Mouse (Mus musculus): ENCODE measurements around the gene Ptprz1. TPM values are rescaled to one million over a fixed set of nuclear protein-coding genes. Genes with fewer than 3 reads are reported as not detected.
A peak's percentile ranks its signal among the peaks of the same experiment; 100 is the strongest.

The Ptprz1 gene
- polyA plus RNA-seq, 1 experiment from 2014 or later, result 0.64 TPM

GRCm38 (mm10) chr6:22963374-22963773, 88.1 kb downstream of the Ptprz1 start:
- Histone ChIP-seq H3K4me2 (no peak overlapping the region), H3K4me3 (ENCODE audit: low read depth, low read length) (no peak overlapping the region), H3K9ac (ENCODE audit: low read depth, low read length) (no peak overlapping the region), H3K27ac (ENCODE audit: low read depth, low read length) (no peak overlapping the region), H3K9me3 (replicated peaks; ENCODE audit: control insufficient read depth, low read length) (no peaks in the 10 kb centered on the region), H3K27me3 (ENCODE audit: control insufficient read depth, insufficient read depth, low read length) (no peaks in the 10 kb centered on the region), H3K36me3 (ENCODE audit: control insufficient read depth, insufficient read depth, low read length) (no peaks in the 10 kb centered on the region), H3K4me1 (ENCODE audit: control insufficient read depth, insufficient read depth, low read length) (no peaks in the 10 kb centered on the region)
- 78% methylated on average over 3 of the region's 3 CpGs for WGBS (ENCODE audit: insufficient replicate concordance)
- no peak for ATAC-seq (replicated peaks; ENCODE audit: insufficient number of reproducible peaks, low FRiP score, low TSS enrichment)

GRCm38 (mm10) chr6:22968073-22968472, 92.8 kb downstream of the Ptprz1 start:
- H3K27ac ChIP-seq (ENCODE audit: low read depth, low read length), result no peak overlapping the region
- no peak for ATAC-seq (replicated peaks; ENCODE audit: insufficient number of reproducible peaks, low FRiP score, low TSS enrichment)
- no peaks in the 10 kb centered on the region for H3K27me3 ChIP-seq (ENCODE audit: control insufficient read depth, insufficient read depth, low read length)
- H3K36me3 ChIP-seq (ENCODE audit: control insufficient read depth, insufficient read depth, low read length), result no peaks in the 10 kb centered on the region
- no peak overlapping the region for H3K9ac ChIP-seq (ENCODE audit: low read depth, low read length)
- no peaks in the 10 kb centered on the region for H3K9me3 ChIP-seq (replicated peaks; ENCODE audit: control insufficient read depth, low read length)
- H3K4me3 ChIP-seq (ENCODE audit: low read depth, low read length), result no peak overlapping the region
- H3K4me2 ChIP-seq, result no peak overlapping the region
- WGBS (ENCODE audit: insufficient replicate concordance), result 48% methylated on average over 2 of the region's 2 CpGs
- H3K4me1 ChIP-seq (ENCODE audit: control insufficient read depth, insufficient read depth, low read length), result no peaks in the 10 kb centered on the region

DNA sequence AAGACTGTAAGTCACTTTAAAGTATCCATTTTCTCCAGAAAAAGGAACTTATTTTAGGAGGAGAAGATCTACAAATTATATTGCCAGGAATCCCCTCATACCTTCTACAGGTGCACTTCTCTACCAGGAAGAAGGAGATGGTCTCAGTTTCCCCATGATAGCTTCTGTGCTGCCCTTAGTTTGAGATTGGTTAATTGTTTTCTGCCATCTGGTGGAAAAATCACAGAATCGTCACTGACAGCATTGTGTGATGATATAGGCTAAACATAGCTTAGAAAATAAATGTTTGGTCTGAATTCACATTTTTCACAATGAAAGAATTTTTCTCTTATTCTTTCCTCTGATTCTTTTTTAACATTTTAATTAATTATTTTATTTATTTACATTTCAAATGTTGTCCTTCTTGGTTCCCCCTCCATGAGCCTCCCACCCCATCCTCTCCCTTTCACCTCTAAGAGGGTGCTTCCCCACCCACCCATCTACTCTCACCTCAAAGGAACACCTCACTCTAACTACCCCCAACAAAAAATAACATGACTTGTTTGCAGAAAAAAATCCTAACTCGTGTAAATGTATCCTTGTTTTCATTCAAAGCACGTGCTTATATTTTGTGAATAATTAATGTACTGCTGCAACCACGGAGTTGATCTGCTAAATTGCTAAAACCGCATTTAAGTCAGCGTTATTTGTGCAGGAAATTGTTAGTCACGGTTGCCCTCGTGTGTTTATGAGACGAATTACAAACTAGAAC, 108.6 kb downstream of the Ptprz1 start:
- Histone ChIP-seq H3K4me1 (ENCODE audit: control insufficient read depth, insufficient read depth, low read length) (no peaks in the 10 kb centered on the region), H3K4me2 (peak overlapping the region; percentile 46), H3K4me3 (ENCODE audit: low read depth, low read length) (no peak overlapping the region), H3K36me3 (ENCODE audit: control insufficient read depth, insufficient read depth, low read length) (no peaks in the 10 kb centered on the region), H3K9ac (ENCODE audit: low read depth, low read length) (no peak overlapping the region), H3K27ac (ENCODE audit: low read depth, low read length) (no peak overlapping the region), H3K27me3 (ENCODE audit: control insufficient read depth, insufficient read depth, low read length) (no peaks in the 10 kb centered on the region), H3K9me3 (replicated peaks; ENCODE audit: control insufficient read depth, low read length) (no peaks in the 10 kb centered on the region)
- 12% methylated on average over 9 of the region's 9 CpGs for WGBS (ENCODE audit: insufficient replicate concordance)
- no peak for ATAC-seq (replicated peaks; ENCODE audit: insufficient number of reproducible peaks, low FRiP score, low TSS enrichment)

- Histone ChIP-seq H3K27ac (ENCODE audit: low read depth, low read length) (no peak overlapping the region), H3K4me2 (peak overlapping the region; percentile 46), H3K4me1 (ENCODE audit: control insufficient read depth, insufficient read depth, low read length) (no peaks in the 10 kb centered on the region), H3K9me3 (replicated peaks; ENCODE audit: control insufficient read depth, low read length) (no peaks in the 10 kb centered on the region), H3K4me3 (ENCODE audit: low read depth, low read length) (no peak overlapping the region), H3K36me3 (ENCODE audit: control insufficient read depth, insufficient read depth, low read length) (no peaks in the 10 kb centered on the region), H3K9ac (ENCODE audit: low read depth, low read length) (no peak overlapping the region), H3K27me3 (ENCODE audit: control insufficient read depth, insufficient read depth, low read length) (no peaks in the 10 kb centered on the region)
- ATAC-seq (replicated peaks; ENCODE audit: insufficient number of reproducible peaks, low FRiP score, low TSS enrichment), result no peak
- 18% methylated on average over 5 of the region's 5 CpGs for WGBS (ENCODE audit: insufficient replicate concordance)
Measured at GRCm38 (mm10) chr6:22984520-22985154, 109.3 kb downstream of the Ptprz1 start.

GRCm38 (mm10) chr6:23003152-23003551, 127.8 kb downstream of the Ptprz1 start:
- ATAC-seq (replicated peaks; ENCODE audit: insufficient number of reproducible peaks, low FRiP score, low TSS enrichment), result no peak
- Histone ChIP-seq H3K9ac (ENCODE audit: low read depth, low read length) (no peak overlapping the region), H3K4me2 (no peak overlapping the region), H3K27ac (ENCODE audit: low read depth, low read length) (no peak overlapping the region), H3K27me3 (ENCODE audit: control insufficient read depth, insufficient read depth, low read length) (no peaks in the 10 kb centered on the region), H3K36me3 (ENCODE audit: control insufficient read depth, insufficient read depth, low read length) (no peaks in the 10 kb centered on the region), H3K9me3 (replicated peaks; ENCODE audit: control insufficient read depth, low read length) (no peaks in the 10 kb centered on the region), H3K4me3 (ENCODE audit: low read depth, low read length) (no peak overlapping the region), H3K4me1 (ENCODE audit: control insufficient read depth, insufficient read depth, low read length) (no peaks in the 10 kb centered on the region)
- 26% methylated on average over 3 of the region's 3 CpGs for WGBS (ENCODE audit: insufficient replicate concordance)

GRCm38 (mm10) chr6:23014988-23015613, 139.8 kb downstream of the Ptprz1 start:
- H3K9ac ChIP-seq (ENCODE audit: low read depth, low read length), result no peak overlapping the region
- no peaks in the 10 kb centered on the region for H3K9me3 ChIP-seq (replicated peaks; ENCODE audit: control insufficient read depth, low read length)
- WGBS (ENCODE audit: insufficient replicate concordance), result 62% methylated on average over 4 of the region's 4 CpGs
- H3K27me3 ChIP-seq (ENCODE audit: control insufficient read depth, insufficient read depth, low read length), result no peaks in the 10 kb centered on the region
- no peak for ATAC-seq (replicated peaks; ENCODE audit: insufficient number of reproducible peaks, low FRiP score, low TSS enrichment)
- H3K36me3 ChIP-seq (ENCODE audit: control insufficient read depth, insufficient read depth, low read length), result no peaks in the 10 kb centered on the region
- no peak overlapping the region for H3K4me2 ChIP-seq
- no peaks in the 10 kb centered on the region for H3K4me1 ChIP-seq (ENCODE audit: control insufficient read depth, insufficient read depth, low read length)
- no peak overlapping the region for H3K27ac ChIP-seq (ENCODE audit: low read depth, low read length)
- H3K4me3 ChIP-seq (ENCODE audit: low read depth, low read length), result no peak overlapping the region

DNA sequence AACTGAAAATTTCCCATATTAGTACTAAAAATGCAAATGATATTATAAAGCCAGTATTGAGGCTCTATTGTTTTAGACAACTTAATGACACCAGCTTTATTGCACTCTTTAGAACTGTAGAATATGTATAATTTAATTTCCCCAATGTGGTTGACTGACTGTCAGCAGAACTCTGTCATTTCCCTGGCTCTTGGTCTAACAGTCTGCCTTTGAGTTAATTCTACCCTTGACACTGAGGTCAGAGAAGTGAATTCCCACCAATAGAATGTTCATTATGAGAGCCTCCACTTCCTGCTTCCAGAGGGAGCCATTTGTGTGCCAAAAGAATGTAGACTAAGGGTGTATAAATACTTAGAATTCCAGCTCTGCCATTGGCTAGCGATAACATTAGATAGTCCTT, 152.9 kb downstream of the Ptprz1 start:
- no peak for ATAC-seq (replicated peaks; ENCODE audit: insufficient number of reproducible peaks, low FRiP score, low TSS enrichment)
- Histone ChIP-seq H3K4me1 (ENCODE audit: control insufficient read depth, insufficient read depth, low read length) (no peaks in the 10 kb centered on the region), H3K4me3 (ENCODE audit: low read depth, low read length) (no peak overlapping the region), H3K9me3 (replicated peaks; ENCODE audit: control insufficient read depth, low read length) (no peaks in the 10 kb centered on the region), H3K27me3 (ENCODE audit: control insufficient read depth, insufficient read depth, low read length) (no peaks in the 10 kb centered on the region), H3K36me3 (ENCODE audit: control insufficient read depth, insufficient read depth, low read length) (no peaks in the 10 kb centered on the region), H3K9ac (ENCODE audit: low read depth, low read length) (no peak overlapping the region), H3K27ac (ENCODE audit: low read depth, low read length) (no peak overlapping the region), H3K4me2 (no peak overlapping the region)
- 69% methylated on average over 1 of the region's 1 CpGs for WGBS (ENCODE audit: insufficient replicate concordance)

DNA sequence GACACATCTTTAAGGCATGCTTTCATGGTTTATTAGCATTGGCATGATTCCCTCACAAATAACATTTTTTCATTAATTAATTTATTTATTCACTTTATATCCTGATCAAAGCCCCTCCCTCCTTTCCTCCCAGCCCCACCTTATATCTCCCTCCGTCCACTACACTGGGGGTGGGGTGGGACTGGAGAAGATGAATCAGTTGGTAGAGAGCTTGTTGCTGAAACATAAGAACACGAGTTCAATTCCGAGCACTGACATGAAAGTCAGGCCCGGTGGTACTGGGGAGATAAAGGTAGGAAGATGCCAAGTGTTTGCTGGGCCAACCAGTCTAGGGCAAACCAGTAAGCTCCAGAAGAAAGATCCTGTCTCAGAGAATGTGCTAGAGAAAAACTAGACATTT, 173.5 kb downstream of the Ptprz1 start:
- no peak for ATAC-seq (replicated peaks; ENCODE audit: insufficient number of reproducible peaks, low FRiP score, low TSS enrichment)
- H3K27ac ChIP-seq (ENCODE audit: low read depth, low read length), result no peak overlapping the region
- no peaks in the 10 kb centered on the region for H3K4me1 ChIP-seq (ENCODE audit: control insufficient read depth, insufficient read depth, low read length)
- no peaks in the 10 kb centered on the region for H3K27me3 ChIP-seq (ENCODE audit: control insufficient read depth, insufficient read depth, low read length)
- H3K4me3 ChIP-seq (ENCODE audit: low read depth, low read length), result no peak overlapping the region
- H3K36me3 ChIP-seq (ENCODE audit: control insufficient read depth, insufficient read depth, low read length), result no peaks in the 10 kb centered on the region
- 80% methylated on average over 4 of the region's 4 CpGs for WGBS (ENCODE audit: insufficient replicate concordance)
- H3K4me2 ChIP-seq, result no peak overlapping the region
- H3K9ac ChIP-seq (ENCODE audit: low read depth, low read length), result no peak overlapping the region
- H3K9me3 ChIP-seq (replicated peaks; ENCODE audit: control insufficient read depth, low read length), result no peaks in the 10 kb centered on the region
